Mouse (Mus musculus) MEL (cell line): ENCODE measurements around the gene Apc2.

Experiments
- BHLHE40 ChIP-seq: IDR thresholded peaks from 2 replicates; pipeline ENCODE4 v1.6.1; 2012; ENCODE audit warnings: low read depth, mild to moderate bottlenecking, inconsistent platforms, low read length, improper control_type of control experiment, borderline replicate concordance
- CHD2 ChIP-seq: IDR thresholded peaks from 2 replicates; pipeline ENCODE4 v1.6.1; 2011; ENCODE audit warnings: low read length, improper control_type of control experiment
- CTCF ChIP-seq, 3 experiments: IDR thresholded peaks in 2 of 3; conservative IDR thresholded peaks in 1 of 3; 2 replicates each; pipeline ENCODE4 v1.5.1; 2011 to 2012; ENCODE audit warnings: low read length in 3 of 3, low read depth in 2 of 3, mild to moderate bottlenecking in 2 of 3, improper control_type of control experiment in 1 of 3, inconsistent platforms in 1 of 3, mixed read lengths in 1 of 3, moderate library complexity in 1 of 3; ENCODE audit not compliant: control insufficient read depth in 1 of 3, insufficient read depth in 1 of 3, poor library complexity in 1 of 3, severe bottlenecking in 1 of 3
- EP300 ChIP-seq, 2 experiments: IDR thresholded peaks; 2 replicates each; pipeline ENCODE4 v1.6.1; 2011; ENCODE audit warnings: improper control_type of control experiment in 2 of 2, low read length in 2 of 2, low read depth in 1 of 2, mild to moderate bottlenecking in 1 of 2
- MXI1 ChIP-seq: IDR thresholded peaks from 2 replicates; pipeline ENCODE4 v1.6.1; 2011; ENCODE audit warnings: mild to moderate bottlenecking, low read depth, low read length, improper control_type of control experiment
- MYC ChIP-seq: IDR thresholded peaks from 2 replicates; pipeline ENCODE4 v1.6.1; 2011; ENCODE audit warnings: low read depth, mild to moderate bottlenecking, low read length, improper control_type of control experiment, moderate library complexity
- POLR2A ChIP-seq, 2 experiments: IDR thresholded peaks; 2 replicates each; pipeline ENCODE4 v1.6.1; 2011 to 2012; ENCODE audit warnings: low read length in 2 of 2, mild to moderate bottlenecking in 2 of 2, control low read depth in 1 of 2, improper control_type of control experiment in 1 of 2, low read depth in 1 of 2, moderate library complexity in 1 of 2; ENCODE audit not compliant: control insufficient read depth in 1 of 2, insufficient read depth in 1 of 2, poor library complexity in 1 of 2
- RCOR1 ChIP-seq: IDR thresholded peaks from 2 replicates; pipeline ENCODE4 v1.6.1; 2012; ENCODE audit warnings: low read depth, mild to moderate bottlenecking, inconsistent platforms, low read length, improper control_type of control experiment
- TAL1 ChIP-seq: IDR thresholded peaks from 2 replicates; pipeline ENCODE4 v1.6.1; 2012; ENCODE audit warnings: mild to moderate bottlenecking, inconsistent platforms, low read length, moderate library complexity, mixed read lengths
- USF1 ChIP-seq: IDR thresholded peaks from 2 replicates; pipeline ENCODE4 v1.6.1; 2014; ENCODE audit warnings: low read depth, mild to moderate bottlenecking, inconsistent platforms, low read length, improper control_type of control experiment, moderate library complexity

DNA sequence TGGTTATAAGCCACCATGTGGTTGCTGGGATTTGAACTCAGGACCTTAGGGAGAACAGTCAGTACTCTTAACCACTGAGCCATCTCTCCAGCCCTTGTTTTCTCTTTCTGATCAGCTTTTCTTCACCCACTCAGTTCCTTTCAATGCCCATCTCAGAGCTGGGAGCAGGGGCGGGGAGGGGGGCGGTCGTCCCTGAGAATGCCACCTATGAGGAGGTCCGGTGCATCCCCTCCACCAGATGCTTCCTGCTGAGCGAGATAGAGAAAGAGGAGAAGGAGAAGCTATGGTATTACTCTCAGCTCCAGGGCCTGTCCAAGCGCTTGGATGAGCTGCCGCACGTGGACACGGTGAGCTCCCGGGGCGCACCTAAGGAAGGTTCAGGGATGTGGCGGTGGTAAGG, 8.7 kb downstream of the Apc2 start:
- TF ChIP-seq CTCF (IDR thresholded peaks at IDR 0.05 in 2 of 3, conservative IDR thresholded peaks at IDR 0.05 in 1 of 3; ENCODE audit: control insufficient read depth in 1 of 3, insufficient read depth in 1 of 3, low read depth in 2 of 3, low read length in 3 of 3, poor library complexity in 1 of 3, severe bottlenecking in 1 of 3) (no peak), EP300 (IDR thresholded peaks at IDR 0.05; ENCODE audit: low read depth in 1 of 2, low read length in 2 of 2) (no peak), POLR2A (IDR thresholded peaks at IDR 0.05; ENCODE audit: control insufficient read depth in 1 of 2, insufficient read depth in 1 of 2, low read depth in 1 of 2, low read length in 2 of 2, poor library complexity in 1 of 2) (no peak), TAL1 (peak; percentile 65), RCOR1 (no peak), CHD2 (no peak), USF1 (no peak), MXI1 (0 out of 2 replicates have a peak, but pooled peaks have one; percentile 21), MYC (no peak), BHLHE40 (no peak)
